Mouse (Mus musculus) brown adipose tissue, adult 24 weeks (tissue): ENCODE measurements at regions not wholly inside any gene's neighbourhood (a gene's known extent, or its start where the extent isn't known, plus 50 kb on each side); places are given as distances from the start of the nearest gene placed in this dataset.

Experiments
- H3K27ac ChIP-seq: fragments of 200-500 bp; replicated peaks from 2 replicates; pipeline ENCODE4 v1.5.1; 2012; ENCODE audit warnings: low read depth, mild to moderate bottlenecking, low read length
- H3K4me1 ChIP-seq: fragments of 200-500 bp; 2 replicates; pipeline ENCODE4 v1.6.1; 2012; ENCODE audit warnings: low read length, mixed read lengths; ENCODE audit not compliant: control insufficient read depth, insufficient read depth, insufficient read length
- H3K4me3 ChIP-seq: fragments of 200-500 bp; 2 replicates; pipeline ENCODE4 v1.5.1; 2012; ENCODE audit warnings: low read depth, mild to moderate bottlenecking, low read length, moderate library complexity; ENCODE audit not compliant: insufficient read depth

DNA sequence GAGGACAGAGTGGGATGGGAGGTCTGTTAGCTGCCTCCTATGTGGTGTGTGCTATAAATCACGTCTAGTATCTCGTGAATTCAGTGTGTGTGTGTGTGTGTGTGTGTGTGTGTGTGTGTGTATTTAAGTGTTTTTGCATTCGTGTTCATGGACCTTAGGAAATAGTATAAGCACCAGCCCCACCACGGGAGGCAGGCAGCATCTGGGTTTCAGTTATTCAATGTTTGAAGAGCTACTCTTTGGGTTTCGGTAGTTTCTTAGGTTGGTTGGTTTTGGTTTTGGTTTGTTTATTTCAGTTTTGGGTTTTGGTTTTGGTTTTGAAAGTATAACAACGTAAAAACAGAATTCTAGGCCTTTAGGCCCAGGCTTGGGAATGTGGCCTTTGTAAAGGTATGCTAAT, 113.5 kb upstream of the Clint1 start:
- Histone ChIP-seq H3K4me1 (no peaks in the 10 kb centered on the region), H3K4me3 (no peak overlapping the region), H3K27ac (no peak overlapping the region)

DNA sequence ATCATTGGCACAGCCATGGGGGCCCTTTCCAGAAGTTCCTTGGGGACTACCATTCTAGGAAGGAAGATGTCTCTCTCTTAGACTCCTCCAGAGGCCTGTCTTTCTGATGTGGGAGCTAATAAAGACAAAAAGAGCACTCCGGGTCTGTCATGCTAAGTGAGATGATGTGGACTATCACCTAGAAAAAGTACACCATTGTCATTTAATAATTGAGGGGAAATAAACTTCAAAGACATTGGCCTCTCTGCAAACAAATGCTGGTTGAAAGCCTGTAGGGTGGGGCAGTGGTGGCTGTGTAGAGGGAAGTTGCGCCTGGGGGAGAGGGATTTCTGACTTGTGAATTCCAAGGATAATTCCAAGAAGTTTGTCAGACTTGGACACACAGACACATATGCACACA, 105.9 kb upstream of the Clint1 start:
- Histone ChIP-seq H3K4me3 (no peak overlapping the region), H3K4me1 (no peaks in the 10 kb centered on the region), H3K27ac (no peak overlapping the region)

DNA sequence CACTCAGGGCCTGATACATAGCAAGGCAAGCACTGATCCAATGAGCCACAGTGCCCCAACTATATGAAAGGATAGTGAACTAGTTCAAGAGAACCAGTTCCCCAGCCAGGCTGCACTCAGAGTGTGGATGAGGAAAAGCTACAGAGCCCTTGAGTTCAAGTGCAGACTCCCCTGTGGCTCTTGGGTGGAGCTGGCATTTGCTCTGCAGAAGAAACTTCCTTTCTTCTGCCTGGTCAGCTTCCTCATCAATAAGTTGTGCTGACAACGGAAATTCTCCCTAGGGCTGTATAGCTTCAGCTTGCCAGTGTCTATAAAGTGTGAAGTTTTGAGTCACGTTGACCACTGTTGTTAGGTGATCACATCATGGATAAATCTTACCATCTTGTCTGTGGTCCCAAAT, 101.6 kb upstream of the Clint1 start:
- no peak overlapping the region for H3K4me3 ChIP-seq
- H3K27ac ChIP-seq: no peak overlapping the region

DNA sequence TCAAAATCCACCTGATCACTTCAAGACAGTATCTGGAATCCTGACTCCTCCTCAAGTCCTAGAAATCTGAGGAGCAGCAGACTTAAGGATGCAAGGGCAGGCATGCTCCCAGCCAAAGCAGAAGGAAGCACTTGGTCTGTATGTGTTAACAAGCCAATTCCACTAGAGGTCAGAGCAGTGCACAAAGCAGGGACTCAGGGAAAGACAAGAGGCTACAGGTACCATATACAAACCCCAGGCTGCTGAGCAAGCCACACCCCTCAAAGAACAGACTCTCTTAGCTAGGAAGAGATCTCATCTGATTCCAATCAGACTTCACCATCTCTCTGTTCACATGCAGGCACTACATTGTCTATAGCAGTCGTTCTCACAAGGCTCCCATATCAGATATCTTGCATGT, 99.6 kb upstream of the Clint1 start:
- Histone ChIP-seq H3K27ac (no peak overlapping the region; the same call in 1 of the 2 replicates), H3K4me1 (no peaks in the 10 kb centered on the region), H3K4me3 (no peak overlapping the region)

More for the DNA sequence above, 101.6 kb upstream of the Clint1 start:
- no peaks in the 10 kb centered on the region for H3K4me1 ChIP-seq

DNA sequence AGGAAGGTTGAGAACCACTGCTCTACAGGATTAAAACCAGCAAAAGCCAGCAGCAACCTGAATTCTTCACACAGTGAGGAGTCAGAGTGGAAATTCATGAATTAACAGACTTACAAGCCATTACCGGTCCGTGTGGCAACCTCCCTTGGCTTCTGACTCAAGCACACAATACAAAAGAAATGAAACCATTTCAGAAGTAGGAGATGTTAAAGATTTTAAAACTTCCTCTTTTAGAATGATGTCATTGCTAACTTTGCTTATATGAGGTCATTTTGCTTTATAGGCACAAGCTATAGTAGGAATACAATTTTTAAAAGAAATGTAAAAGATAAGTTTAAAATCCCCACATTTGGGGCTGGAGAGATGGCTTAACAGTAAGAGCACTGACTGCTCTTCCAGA, 99.1 kb upstream of the Clint1 start:
- no peak overlapping the region for H3K4me3 ChIP-seq
- H3K4me1 ChIP-seq: no peaks in the 10 kb centered on the region
- H3K27ac ChIP-seq: no peak overlapping the region; the same call in 1 of the 2 replicates

DNA sequence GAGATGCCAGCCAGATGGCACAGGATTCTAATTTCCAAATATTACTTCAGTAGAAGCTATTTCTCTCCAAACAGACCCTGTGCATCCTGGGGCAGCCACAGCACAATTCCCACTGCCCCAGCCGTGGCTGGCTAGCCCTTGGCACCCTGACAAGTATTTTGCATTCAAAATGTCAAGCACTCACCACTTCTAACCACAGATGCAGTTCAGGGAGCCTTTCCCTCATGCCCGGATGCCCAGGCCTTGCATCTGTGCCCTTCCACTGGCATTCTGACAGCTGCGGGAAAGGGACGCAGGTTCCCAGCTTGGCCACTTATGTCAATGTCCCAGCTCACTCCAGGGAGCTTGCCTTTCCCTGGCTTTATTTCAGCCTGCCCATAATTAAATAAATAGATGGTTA, 84.8 kb upstream of the Clint1 start:
- Histone ChIP-seq H3K4me3 (no peak overlapping the region), H3K27ac (no peak overlapping the region), H3K4me1 (no peaks in the 10 kb centered on the region)

DNA sequence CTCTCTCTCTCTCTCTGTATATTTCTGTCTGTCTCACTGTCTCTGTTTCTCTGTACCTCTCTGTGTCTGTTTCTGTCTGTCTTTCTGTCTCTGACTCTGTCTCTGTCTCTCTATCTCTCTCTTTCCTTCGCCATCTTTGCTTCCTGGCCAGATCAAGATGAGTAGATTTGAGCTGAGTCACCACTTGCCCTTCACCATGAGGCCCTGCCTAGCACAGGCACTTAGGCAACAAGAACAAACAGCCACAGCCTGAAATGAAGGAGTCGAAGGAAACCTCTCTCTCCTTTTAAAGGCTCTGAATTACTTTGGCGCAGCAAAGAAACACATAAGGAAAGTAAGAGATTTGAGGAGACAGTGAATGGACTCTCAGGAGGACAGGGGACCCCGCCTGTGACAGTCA, 69.4 kb upstream of the Clint1 start:
- H3K4me1 ChIP-seq: no peaks in the 10 kb centered on the region
- no peak overlapping the region for H3K4me3 ChIP-seq
- no peak overlapping the region for H3K27ac ChIP-seq

DNA sequence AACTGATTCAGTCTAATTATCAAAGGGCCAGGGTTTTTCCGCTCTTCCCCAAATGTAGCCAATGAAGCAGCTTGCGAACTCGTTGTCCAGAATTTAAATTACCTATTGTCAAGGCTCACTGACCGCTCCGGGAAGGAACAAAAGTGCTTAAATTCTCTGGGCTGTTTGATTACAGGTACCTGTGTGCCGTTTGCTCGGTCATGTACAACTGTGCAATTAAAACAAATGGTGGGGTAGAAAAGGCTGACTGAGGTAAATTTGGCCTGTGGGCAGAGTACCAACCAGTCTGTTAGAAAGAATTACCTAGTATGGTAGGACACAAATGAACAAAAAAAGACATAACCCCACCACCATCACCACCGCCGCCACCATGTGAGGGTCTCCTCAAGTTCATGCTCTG, 66.0 kb upstream of the Clint1 start:
- H3K27ac ChIP-seq: no peak overlapping the region
- no peaks in the 10 kb centered on the region for H3K4me1 ChIP-seq
- H3K4me3 ChIP-seq: no peak overlapping the region

DNA sequence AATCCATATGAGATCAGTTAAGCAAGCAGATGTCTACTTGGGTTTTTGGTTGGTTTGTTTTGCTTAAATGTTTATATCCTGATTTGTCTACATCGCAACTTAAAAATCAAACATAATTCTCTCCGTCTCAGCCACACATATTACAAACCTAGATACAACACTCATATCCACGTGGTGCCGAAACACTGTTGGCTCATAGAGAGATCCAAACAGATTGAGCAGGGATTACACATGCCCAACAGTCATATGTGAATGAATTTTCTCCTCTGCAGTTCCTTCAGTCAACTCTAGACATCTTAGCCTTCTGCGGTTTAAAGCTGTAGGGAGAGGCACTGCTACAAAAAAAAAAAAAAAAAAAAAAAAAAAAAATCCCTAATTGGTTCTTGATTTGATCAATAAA, 64.4 kb upstream of the Clint1 start:
- Histone ChIP-seq H3K4me1 (no peaks in the 10 kb centered on the region), H3K4me3 (no peak overlapping the region), H3K27ac (no peak overlapping the region)

DNA sequence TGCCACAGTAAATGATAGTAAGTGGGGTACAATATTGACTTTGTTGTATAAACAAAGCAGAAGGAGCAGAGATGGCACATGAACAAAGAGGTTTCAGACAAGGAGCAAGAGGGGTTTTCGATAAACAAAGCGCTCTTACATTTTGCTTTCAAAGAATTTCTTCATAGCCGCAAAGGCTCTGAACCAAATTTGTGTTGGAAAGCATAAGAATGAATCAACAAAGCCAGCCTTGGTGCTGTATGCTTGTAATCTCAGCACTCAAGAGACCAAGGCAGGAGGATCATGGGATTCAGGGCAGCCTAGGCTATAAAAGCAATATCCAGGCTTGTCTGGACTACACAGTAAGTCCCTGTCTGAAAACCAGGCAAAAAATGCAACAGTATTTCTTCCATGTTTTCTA, 62.0 kb upstream of the Clint1 start:
- H3K4me3 ChIP-seq: no peak overlapping the region
- no peak overlapping the region for H3K27ac ChIP-seq
- H3K4me1 ChIP-seq: no peaks in the 10 kb centered on the region

DNA sequence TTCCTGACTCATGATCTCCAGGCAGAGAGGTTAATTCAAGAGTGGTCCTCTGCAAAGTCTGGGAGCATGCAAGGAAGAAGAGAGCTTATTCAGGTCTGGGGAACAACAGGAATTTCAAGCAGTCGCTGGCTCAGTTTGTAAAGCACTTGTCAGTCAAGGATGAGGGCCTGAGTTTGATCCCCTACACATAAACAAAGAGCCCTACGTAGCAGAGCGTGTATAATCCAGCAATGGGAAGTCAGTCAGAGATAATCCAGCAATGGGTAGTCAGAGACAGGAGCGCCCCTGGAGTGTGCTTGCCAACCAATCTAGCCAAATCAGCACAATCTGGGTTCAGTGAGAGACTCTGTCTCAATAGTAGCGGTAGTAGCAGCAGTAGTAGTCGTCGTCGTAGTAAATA, 61.3 kb upstream of the Clint1 start:
- Histone ChIP-seq H3K27ac (no peak overlapping the region), H3K4me1 (no peaks in the 10 kb centered on the region), H3K4me3 (no peak overlapping the region)

DNA sequence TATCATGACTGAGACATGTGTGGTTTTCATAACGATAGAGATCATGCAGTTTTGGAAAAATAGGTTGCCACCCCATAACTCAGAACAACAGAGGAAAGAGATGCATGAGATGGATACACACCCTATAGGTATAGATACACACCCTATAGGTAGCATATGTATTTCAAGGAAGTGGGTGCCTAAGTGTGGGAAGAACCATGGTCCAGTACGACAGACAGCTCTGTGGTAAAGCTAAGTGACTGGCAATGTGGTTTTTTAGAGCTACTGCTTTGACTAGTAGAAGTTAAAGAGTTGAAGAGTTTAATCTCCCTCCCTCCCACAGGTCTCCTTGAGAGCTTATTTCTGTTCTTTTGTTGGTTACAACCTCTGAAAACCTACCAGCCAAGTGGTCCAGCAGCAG, 60.2 kb upstream of the Clint1 start:
- Histone ChIP-seq H3K4me3 (no peak overlapping the region), H3K4me1 (no peaks in the 10 kb centered on the region), H3K27ac (no peak overlapping the region)

DNA sequence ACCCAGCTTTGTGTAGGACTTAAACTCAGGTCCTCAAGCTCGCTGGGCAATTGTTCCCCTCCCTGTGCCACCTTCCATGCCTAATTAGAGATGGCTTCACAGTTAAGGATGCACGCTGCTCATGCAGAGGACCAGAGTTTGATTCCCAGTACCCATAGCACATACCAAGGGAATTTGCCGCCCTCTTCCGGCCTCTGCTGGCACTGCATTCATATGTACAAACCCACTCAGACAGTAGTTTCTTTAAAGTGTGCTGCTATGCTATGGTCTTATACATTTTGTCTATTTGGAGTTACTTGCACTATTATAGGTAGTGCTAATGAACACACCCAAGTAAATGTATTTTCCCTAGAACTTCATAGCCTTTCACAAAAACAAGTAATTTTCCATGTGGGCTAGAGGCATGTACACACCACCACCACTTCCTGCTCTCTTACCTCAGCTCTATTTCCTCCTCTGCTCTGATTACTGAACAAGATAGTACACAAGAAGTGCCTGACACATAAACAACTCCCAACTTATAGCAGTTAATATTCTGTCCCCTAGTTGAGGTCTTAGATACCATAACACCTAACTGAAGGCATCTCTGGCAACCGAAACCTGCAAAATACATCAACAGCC, 57.4 kb upstream of the Clint1 start:
- no peaks in the 10 kb centered on the region for H3K4me1 ChIP-seq
- H3K4me3 ChIP-seq: no peak overlapping the region
- no peak overlapping the region for H3K27ac ChIP-seq

DNA sequence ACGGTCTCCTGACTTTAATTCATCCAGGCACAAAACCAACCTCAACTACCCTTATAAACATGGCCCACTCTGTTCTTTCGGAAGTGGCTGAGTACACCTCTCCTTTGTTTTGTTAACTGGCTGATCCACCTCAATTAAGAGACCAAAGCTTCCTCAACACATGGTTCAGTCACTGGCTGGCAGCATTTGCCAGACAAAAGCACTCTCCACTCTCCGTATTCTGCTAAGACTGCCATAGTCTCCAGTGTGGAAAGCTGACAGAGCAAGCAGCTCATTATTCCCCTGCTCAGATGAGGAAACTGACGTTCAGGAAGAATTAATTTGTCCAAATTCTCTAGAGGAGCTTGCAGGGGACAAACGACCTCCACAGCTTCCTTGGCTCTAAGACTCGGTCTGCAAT, 56.5 kb upstream of the Clint1 start:
- no peak overlapping the region for H3K27ac ChIP-seq
- H3K4me3 ChIP-seq: no peak overlapping the region
- no peaks in the 10 kb centered on the region for H3K4me1 ChIP-seq

DNA sequence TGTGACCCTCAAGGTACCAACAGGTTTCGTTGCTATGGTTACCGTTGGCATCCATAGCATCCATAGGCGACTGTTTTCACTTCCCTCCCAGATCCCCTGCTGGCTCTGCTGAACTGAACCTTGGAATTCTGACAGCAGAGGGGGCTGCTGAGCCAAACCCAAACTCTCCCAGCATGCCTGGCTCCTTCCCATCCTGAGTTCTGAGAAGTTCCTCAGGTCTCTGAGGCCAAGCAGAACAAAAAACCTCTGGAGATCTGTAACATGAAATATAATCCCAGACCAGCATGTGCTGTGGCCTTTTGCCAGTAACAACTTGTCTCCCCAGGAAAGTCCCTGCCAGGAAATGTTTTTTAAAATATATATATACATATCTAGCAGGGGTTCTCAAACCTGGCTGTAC, 56.1 kb upstream of the Clint1 start:
- no peaks in the 10 kb centered on the region for H3K4me1 ChIP-seq
- H3K27ac ChIP-seq: no peak overlapping the region
- no peak overlapping the region for H3K4me3 ChIP-seq

DNA sequence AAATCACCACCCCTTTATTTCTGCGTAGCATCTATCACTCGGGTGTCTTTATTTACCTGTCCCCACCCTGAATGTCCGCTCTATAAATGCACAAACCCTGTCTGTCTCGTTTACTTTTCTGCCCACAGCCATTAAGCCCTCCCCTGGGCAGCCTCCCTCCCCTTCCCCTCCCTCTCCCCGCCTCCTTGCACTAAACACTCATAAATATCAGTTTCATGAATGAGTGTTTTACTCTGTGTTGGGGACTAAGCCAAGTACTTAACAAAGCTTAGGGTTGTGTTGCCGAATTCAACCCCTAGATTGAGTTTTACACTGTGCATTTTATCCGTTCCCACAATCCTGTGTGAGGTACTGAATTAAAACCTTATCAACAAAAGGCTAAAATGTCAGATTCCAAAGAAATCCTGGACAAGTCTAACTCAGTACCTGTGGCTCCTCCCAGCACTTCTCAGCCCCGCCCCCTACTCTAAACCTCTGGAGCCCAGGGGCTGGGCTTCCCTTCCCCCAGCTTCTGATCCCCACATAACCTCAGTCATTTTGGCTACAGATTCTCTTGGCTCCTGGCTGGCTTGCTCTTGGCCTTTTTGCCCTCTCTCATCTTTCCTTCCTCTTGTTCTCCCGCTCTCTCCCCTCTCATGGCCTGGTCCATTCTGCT, 52.0 kb upstream of the Clint1 start:
- H3K27ac ChIP-seq: no peak overlapping the region
- no peak overlapping the region for H3K4me3 ChIP-seq
- H3K4me1 ChIP-seq: no peaks in the 10 kb centered on the region
